Mouse (Mus musculus) T-helper 17 cell (primary cell): ENCODE data around the gene Ralbp1.

Experiments used
- in situ Hi-C, 2 experiments: fragments of 300-600 bp; cut with MboI, MseI; formaldehyde crosslinking; loops; 1 replicate in 1 of 2; 2 replicates in 1 of 2; pipeline ENCODE4 v1.15.1; 2025; ENCODE audit warnings: high pct_unique_total_duplicates in 2 of 2

Gene Ralbp1

DNA sequence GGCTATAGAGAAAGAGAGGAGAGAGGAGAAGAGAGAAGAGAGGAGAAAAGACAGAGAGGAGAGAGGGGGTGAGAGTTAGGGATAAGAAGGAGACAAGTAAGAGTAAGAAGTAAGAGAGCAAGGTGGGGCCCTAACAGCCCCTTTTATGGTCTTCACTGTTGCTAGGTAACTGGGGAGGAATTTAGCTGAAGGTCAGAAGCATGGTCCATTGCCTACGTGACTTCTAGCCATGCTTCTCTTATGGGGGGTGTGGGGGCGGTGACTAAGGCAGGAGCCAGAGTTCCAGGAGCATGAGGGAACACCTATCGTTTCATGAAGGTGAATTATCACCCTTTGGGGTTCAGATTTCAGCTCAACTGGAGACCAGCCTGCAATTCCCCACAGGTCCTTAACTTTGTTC is 10.4 kb upstream of the Ralbp1 start:
- in situ Hi-C loops, result no loop called here

DNA sequence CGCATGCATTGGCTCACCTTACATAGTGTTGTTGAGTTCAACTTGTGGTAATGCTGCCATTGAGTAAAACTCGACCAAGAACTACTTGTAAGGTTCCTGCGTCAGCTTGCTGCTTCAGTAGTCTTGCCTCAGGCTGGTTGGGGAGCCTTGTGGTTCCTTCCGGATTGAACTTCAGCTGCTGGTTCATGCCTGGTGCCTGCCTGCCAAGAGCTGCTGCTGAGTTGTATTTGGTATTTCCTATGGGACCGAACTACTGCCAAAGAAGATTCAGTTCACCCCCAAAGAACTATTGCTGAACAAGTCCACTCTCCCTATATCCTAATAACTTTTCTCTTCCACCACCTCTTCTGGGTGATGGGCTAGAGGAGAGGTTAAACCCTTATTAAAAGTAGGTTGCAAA is 3.9 kb upstream of the Ralbp1 start:
- in situ Hi-C loops, result no loop called here

DNA sequence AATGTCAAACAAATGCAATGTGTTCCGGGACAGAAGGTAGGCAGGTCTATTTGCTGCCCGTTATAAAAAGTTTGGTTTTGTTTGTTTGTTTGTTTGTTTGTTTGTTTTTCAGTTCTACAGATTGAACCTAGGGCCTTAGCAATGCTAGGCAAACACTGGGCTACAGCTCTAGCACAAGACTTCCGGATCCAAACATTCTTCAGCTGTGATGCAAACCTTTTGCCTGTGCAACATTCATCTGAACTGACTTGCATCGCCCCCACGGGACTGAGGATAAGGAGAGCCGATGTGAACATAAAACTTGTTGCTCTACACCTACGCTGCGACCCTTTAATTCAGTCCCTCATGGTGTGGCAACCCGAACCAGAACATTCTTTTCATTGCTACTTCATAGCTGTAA is 973 bp upstream of the Ralbp1 start:
- in situ Hi-C loops, result no loop called here

DNA sequence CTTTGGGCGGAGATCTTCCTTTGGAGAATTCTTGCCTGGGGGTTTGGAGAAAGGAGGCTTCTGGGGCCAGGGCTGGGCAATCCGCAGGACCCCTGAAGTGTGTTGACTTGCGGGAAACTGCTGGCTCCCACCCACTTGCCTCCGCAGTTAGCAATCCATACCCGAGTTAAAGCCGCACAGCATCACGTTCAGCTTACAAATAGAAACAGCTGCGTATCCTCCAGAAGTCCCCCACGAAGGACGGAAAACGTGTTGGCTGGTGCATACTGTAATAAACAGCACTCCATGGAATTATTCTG is 251 bp downstream of the Ralbp1 start:
- in situ Hi-C loops, result no loop called here

GRCm38 (mm10) chr17:65884691-65885397 is 754 bp downstream of the Ralbp1 start:
- in situ Hi-C loops, result loop anchor here in 1 of 2 experiments (5.0 kb wide), 1 partner anchor 222 kb away; no protein-coding TSS in a partner anchor

- in situ Hi-C loops, result loop anchor here in 1 of 2 experiments (5.0 kb wide), 1 partner anchor 223 kb away; no protein-coding TSS in a partner anchor
Measured at GRCm38 (mm10) chr17:65884061-65884669, 1.4 kb downstream of the Ralbp1 start.

DNA sequence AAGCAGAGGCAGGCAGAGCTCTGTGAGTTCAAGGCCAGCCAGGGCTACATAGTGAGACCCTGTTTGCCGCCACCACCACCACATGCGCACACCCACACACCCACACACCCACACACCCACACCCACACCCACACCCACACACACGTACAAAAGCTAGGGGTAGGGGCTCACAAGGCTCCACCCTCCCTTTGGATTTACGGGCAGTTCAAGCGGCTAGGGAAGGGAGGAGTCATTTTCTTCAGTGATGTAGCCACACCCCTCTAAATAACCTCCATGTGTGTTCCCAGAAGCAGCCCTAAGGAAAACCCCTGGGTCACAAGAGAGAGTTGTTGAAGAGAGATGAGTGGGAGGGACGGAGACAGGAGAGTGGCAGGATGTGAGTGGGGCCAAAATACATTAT is 8.6 kb downstream of the Ralbp1 start:
- in situ Hi-C loops, result no loop called here

DNA sequence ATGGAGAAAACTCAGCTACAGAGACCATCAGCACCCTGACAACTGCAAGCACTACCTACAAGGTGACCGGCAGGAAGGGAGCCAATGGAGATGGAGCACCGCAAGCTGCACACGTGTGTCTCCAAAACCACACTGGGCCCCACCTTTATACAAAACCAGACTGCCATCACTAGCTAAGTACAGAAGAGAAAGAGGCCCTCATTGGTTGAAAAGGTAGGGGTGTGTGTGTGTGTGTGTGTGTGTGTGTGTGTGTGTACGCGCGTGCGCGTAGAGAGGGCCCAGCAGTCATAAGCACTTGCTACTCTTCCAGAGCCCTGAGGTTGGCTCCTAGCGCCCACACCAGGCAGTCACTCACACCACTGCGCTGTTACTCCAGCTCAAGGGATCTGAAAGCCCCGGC is 11.8 kb downstream of the Ralbp1 start:
- in situ Hi-C loops, result loop anchor here in 1 of 2 experiments (5.0 to 25.0 kb wide), 2 partner anchors 63 to 638 kb away; partner anchors contain the start of gene Rab12

GRCm38 (mm10) chr17:65873156-65873555 is 12.4 kb downstream of the Ralbp1 start:
- in situ Hi-C loops, result loop anchor here in 1 of 2 experiments (5.0 to 25.0 kb wide), 2 partner anchors 64 to 639 kb away; partner anchors contain the start of gene Rab12

DNA sequence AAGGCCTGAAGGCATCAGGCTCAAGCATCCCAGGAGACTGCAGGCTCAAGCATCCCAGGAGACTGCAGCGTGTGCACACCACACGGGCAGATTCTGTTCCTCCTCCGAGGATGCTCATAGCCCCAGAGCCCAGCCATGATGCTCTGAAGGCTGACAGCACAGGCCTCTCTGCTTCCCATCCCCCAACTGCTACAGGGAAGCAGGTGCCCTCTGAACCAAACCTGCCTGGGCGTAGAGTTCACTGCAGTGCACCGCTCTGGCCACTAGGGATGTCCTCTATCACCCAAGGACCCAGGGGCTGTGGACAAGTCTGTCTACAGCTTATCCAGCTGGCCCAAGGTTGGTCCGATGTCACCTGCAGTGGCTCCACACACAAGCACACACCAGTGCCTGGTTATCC is 12.9 kb downstream of the Ralbp1 start:
- in situ Hi-C loops, result loop anchor here in 1 of 2 experiments (5.0 to 25.0 kb wide), 2 partner anchors 65 to 640 kb away; partner anchors contain the start of gene Rab12

- in situ Hi-C loops, result loop anchor here in 1 of 2 experiments (5.0 to 25.0 kb wide), 2 partner anchors 65 to 640 kb away; partner anchors contain the start of gene Rab12
Measured at GRCm38 (mm10) chr17:65872051-65872450, 13.5 kb downstream of the Ralbp1 start.

GRCm38 (mm10) chr17:65871641-65872041 is 14.0 kb downstream of the Ralbp1 start:
- in situ Hi-C loops, result loop anchor here in 1 of 2 experiments (5.0 to 25.0 kb wide), 2 partner anchors 66 to 641 kb away; partner anchors contain the start of gene Rab12

DNA sequence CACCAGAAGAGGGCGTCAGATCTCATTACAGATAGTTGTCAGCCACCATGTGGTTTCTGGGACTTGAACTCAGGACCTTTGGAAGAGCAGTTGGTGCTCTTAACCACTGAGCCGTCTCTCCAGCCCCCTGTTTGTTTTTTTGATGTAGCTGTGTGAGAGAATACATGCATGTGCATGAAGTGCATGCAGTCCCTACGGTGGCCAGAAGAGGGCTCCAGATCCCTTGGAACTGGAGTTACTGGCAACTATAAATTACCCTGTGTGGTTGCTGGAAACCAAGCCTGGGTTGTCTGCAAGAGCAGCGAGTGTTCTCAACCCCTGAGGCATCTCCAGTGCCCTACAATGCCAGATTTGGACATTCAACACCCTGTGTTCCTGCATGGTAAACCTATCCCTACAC is 15.5 kb downstream of the Ralbp1 start:
- in situ Hi-C loops, result loop anchor here in 1 of 2 experiments (5.0 to 25.0 kb wide), 2 partner anchors 67 to 642 kb away; partner anchors contain the start of gene Rab12

GRCm38 (mm10) chr17:65869720-65870119 is 15.9 kb downstream of the Ralbp1 start:
- in situ Hi-C loops, result loop anchor here (5.0 to 25.0 kb wide), 3 partner anchors 68 to 643 kb away; partner anchors contain the start of gene Rab12 (in 1 of the 2)

DNA sequence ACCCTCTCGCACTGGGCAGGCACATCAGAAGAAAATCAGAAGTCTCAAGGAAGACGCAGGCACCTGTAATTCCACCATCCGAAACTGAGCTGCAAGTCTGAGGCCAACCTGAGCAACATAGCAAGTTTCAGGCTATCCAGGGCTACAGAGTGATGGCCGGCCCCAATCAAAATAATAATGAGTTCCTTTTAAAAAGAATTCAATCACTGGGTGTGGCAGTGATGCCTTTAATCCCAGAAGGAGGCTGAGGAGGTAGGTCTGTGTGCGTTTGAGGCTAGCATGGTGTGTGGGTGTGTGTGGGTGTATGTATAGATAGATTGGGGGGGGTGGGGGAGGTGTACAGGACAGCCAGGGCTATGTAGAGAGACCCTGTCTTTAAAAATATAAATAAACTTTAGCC is 17.6 kb downstream of the Ralbp1 start:
- in situ Hi-C loops, result loop anchor here (5.0 to 25.0 kb wide), 2 partner anchors 344 to 644 kb away; partner anchors contain the start of gene Rab12 (in 1 of the 2)

GRCm38 (mm10) chr17:65866201-65866600 is 19.4 kb downstream of the Ralbp1 start:
- in situ Hi-C loops, result loop anchor here (5.0 to 25.0 kb wide), 2 partner anchors 346 to 646 kb away; partner anchors contain the start of gene Rab12 (in 1 of the 2)

- in situ Hi-C loops, result loop anchor here (5.0 to 25.0 kb wide), 2 partner anchors 347 to 647 kb away; partner anchors contain the start of gene Rab12 (in 1 of the 2)
Measured at GRCm38 (mm10) chr17:65865265-65865664, 20.3 kb downstream of the Ralbp1 start.

DNA sequence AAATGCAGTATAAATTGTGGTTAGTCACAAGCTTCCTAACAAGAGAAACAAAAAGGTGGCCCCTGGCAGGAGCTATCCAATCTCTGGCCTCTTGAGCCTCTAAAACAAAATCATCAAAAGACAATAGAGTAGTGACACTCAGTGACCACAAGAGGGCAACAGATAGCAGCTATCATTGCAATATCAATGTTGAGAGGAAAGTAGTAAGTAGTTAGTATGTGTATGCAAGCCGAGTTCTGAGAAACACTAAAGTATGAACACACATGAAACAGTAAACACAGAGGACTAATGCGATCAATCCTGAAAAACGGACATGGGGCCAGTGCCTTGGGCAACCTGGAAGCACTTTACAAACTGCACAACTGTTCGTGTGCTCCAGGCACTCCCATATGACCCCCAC is 20.9 kb downstream of the Ralbp1 start:
- in situ Hi-C loops, result loop anchor here (5.0 to 25.0 kb wide), 2 partner anchors 348 to 648 kb away; partner anchors contain the start of gene Rab12 (in 1 of the 2)

DNA sequence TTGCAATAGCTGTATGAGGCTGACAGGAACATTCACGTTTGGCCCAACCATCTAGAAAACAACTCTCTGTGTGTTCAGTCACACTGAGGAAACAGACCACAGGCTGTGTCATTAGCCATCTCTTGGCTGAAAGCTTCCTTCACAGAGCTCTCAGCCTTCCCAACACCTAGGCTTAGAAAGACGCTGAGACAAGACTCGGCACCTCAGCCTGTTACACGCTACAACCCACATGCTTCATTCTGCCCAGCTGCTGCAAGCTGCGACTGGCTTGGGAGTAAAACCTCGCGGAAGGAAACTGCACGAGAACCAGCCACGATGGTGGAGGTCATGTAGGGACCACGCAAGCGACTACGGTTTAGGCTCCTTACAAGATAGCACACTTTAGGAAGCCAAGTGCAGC is 21.8 kb downstream of the Ralbp1 start:
- in situ Hi-C loops, result loop anchor here in 1 of 2 experiments (25.0 kb wide), 1 partner anchor 648 kb away; the partner anchor contains the start of gene Rab12

GRCm38 (mm10) chr17:65862579-65862978 is 23.0 kb downstream of the Ralbp1 start:
- in situ Hi-C loops, result loop anchor here in 1 of 2 experiments (25.0 kb wide), 1 partner anchor 650 kb away; the partner anchor contains the start of gene Rab12

DNA sequence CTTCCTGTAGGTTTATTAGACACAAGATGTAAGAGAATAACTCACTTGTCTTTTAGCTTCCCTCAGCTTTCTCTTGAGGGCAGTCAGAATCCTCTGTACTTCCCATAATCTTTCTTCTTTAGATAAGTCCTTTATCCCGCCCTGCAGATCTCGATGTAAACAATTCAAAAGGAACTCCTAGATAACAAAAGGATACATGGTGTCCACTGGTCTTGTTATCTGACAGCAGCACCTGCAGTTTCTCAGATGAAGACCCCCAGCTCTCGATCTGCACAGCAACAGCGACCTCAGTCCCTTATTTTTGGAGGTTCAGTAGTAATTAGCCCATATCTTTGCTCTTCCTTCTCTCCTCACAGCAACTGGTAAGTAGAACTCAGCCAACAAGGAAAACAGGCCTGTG is 28.0 kb downstream of the Ralbp1 start:
- in situ Hi-C loops, result loop anchor here in 1 of 2 experiments (5.0 to 25.0 kb wide), 3 partner anchors 255 to 655 kb away; partner anchors contain the start of genes Rab12 and Washc1

GRCm38 (mm10) chr17:65854006-65854405 is 31.6 kb downstream of the Ralbp1 start:
- in situ Hi-C loops, result loop anchor here in 1 of 2 experiments (10.0 to 25.0 kb wide), 2 partner anchors 361 to 658 kb away; partner anchors contain the start of gene Rab12
